Mouse (Mus musculus) kidney, adult 2 months (tissue): ENCODE data around the gene Gm26620. TPM values are rescaled to one million over a fixed set of nuclear protein-coding genes. Genes with fewer than 3 reads are reported as not detected.

Source experiments
- DNase-seq: peaks from one replicate; pipeline ENCODE4 v3.0.0; 2021
- H3K27ac ChIP-seq: fragments of 200-500 bp; 2 replicates; pipeline ENCODE4 v1.5.1; 2012; ENCODE audit warnings: low read depth, low read length, control low read depth, inconsistent platforms; ENCODE audit not compliant: insufficient read depth
- H3K27me3 ChIP-seq: fragments of 200-500 bp; replicated peaks from 2 replicates; pipeline ENCODE4 v1.6.1; 2012; ENCODE audit warnings: mild to moderate bottlenecking, moderate library complexity, low read length, inconsistent platforms; ENCODE audit not compliant: control insufficient read depth, insufficient read depth
- H3K36me3 ChIP-seq: fragments of 200-500 bp; 2 replicates; pipeline ENCODE4 v1.6.1; 2012; ENCODE audit warnings: mild to moderate bottlenecking, moderate library complexity, low read length, inconsistent platforms; ENCODE audit not compliant: control insufficient read depth, insufficient read depth
- H3K4me1 ChIP-seq: fragments of 200-500 bp; 2 replicates; pipeline ENCODE4 v1.6.1; 2011; ENCODE audit warnings: low read length; ENCODE audit not compliant: control insufficient read depth, insufficient read depth
- H3K4me3 ChIP-seq: fragments of 200-500 bp; 2 replicates; pipeline ENCODE4 v1.5.1; 2011; ENCODE audit warnings: mild to moderate bottlenecking, low read depth, low read length, control low read depth; ENCODE audit not compliant: insufficient read depth
- CTCF ChIP-seq: fragments of 200-500 bp; conservative IDR thresholded peaks from 2 replicates; pipeline ENCODE4 v1.5.1; 2011; ENCODE audit warnings: low read depth, mild to moderate bottlenecking, control low read depth, low read length, moderate library complexity, mixed read lengths; ENCODE audit not compliant: insufficient read depth, insufficient read length
- POLR2A ChIP-seq: fragments of 200-500 bp; IDR thresholded peaks from one replicate; pipeline ENCODE4 v1.6.1; 2011; ENCODE audit warnings: low read depth, low read length, control low read depth
- WGBS: fragments of 180-500 bp; shearing (Covaris S2); methylation state at CpG from one replicate; pipeline ENCODE4 v1.1.7; 2018; 5-methylcytosine and 5-hydroxymethylcytosine counted together
- polyA plus RNA-seq: library from polyadenylated mRNA; depleted of rRNA; stranded (reverse); fragments of >200 nt; gene quantifications from 2 replicates; pipeline ENCODE4 v1.2.3, GENCODE M21; 2012; rRNA removed

The Gm26620 gene
- 0.75 and 1.8 TPM in 2 replicates for polyA plus RNA-seq

DNA sequence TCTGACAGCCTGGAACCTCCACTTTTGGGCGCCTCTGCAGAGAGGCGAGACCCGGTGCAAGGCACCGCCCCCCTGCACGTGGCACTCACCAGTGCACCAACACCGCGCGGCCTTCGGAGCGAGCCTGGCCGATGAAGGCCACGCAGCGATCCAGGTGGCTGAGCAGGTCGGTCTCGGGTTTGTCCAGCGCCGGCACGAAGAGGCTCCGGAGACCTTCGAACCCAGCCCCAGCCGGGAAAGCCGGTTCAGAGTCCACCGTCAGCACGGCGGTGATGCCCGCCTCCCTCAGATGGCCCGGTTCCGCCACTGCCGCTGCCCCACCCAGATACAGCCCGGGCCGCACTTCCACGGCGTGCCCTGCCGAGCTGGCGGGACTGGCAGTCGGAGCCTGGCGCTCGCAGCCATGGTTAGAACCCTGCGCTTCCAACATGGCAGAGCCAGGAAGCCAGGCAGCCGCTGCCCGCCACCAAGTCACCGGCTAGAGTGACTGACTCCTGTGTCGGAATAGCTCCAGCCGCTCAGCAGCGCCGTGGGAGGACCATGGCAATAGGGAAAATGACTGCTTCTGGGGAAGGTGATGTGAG lies at the start of gene Gm26620, which contains the start of gene Dusp12:
Gm26620 (plus strand) TSS at position 88 of the 584 bp plus-strand sequence.
Dusp12 (minus strand) TSS at position 563 of the 584 bp plus-strand sequence.
- peak within 1 kb of the TSS; percentile 87 for H3K4me3 ChIP-seq
- H3K4me1 ChIP-seq, result peaks cover 15% of the 10 kb centered on the region; the same call in 1 of the 2 replicates
- H3K36me3 ChIP-seq, result no peaks in the 10 kb centered on the region
- no peaks in the 10 kb centered on the region for H3K27me3 ChIP-seq
- peak; percentile 92 for DNase-seq
- under 1% methylated on average over 46 of the region's 46 CpGs for whole genome bisulfite sequencing
- peak within 1 kb of the TSS; percentile 78 for H3K27ac ChIP-seq
- TF ChIP-seq POLR2A (no peak), CTCF (peak; percentile 77)

- peak; percentile 56 for DNase-seq
- H3K27me3 ChIP-seq, result no peaks in the 10 kb centered on the region
- TF ChIP-seq POLR2A (no peak), CTCF (0 out of 2 replicates have a peak, but pooled peaks have one; percentile 16)
- H3K27ac ChIP-seq, result no peak overlapping the region
- no peaks in the 10 kb centered on the region for H3K4me1 ChIP-seq
- H3K4me3 ChIP-seq, result no peak overlapping the region
- no peaks in the 10 kb centered on the region for H3K36me3 ChIP-seq
Observed at GRCm38 (mm10) chr1:170839685-170840084, 45.2 kb upstream of the Gm26620 start.

- no peak overlapping the region for H3K27ac ChIP-seq
- 69% methylated on average over 8 of the region's 8 CpGs for WGBS
- H3K27me3 ChIP-seq, result no peaks in the 10 kb centered on the region
- no peaks in the 10 kb centered on the region for H3K4me1 ChIP-seq
- TF ChIP-seq POLR2A (no peak), CTCF (peak; percentile 47)
- DNase-seq, result no peak
- H3K4me3 ChIP-seq, result no peak overlapping the region
- no peaks in the 10 kb centered on the region; the same call in 1 of the 2 replicates for H3K36me3 ChIP-seq
Observed at GRCm38 (mm10) chr1:170844380-170844779, 40.5 kb upstream of the Gm26620 start.

- 71% methylated on average over 10 of the region's 10 CpGs for WGBS
- H3K36me3 ChIP-seq, result no peaks in the 10 kb centered on the region; the same call in 1 of the 2 replicates
Observed at GRCm38 (mm10) chr1:170845448-170846307, 39.2 kb upstream of the Gm26620 start.

GRCm38 (mm10) chr1:170850007-170850406 lies 34.9 kb upstream of the Gm26620 start:
- H3K4me1 ChIP-seq, result no peaks in the 10 kb centered on the region
- no peaks in the 10 kb centered on the region for H3K27me3 ChIP-seq
- no peak overlapping the region for H3K27ac ChIP-seq
- WGBS, result 85% methylated on average over 2 of the region's 2 CpGs
- TF ChIP-seq CTCF, result no peak
- H3K36me3 ChIP-seq, result no peaks in the 10 kb centered on the region; the same call in 1 of the 2 replicates
- H3K4me3 ChIP-seq, result no peak overlapping the region
- DNase-seq, result no peak

More at GRCm38 (mm10) chr1:170845448-170846307, 39.2 kb upstream of the Gm26620 start:
- no peak for DNase-seq
- TF ChIP-seq CTCF (no peak), POLR2A (no peak)
- H3K27me3 ChIP-seq, result no peaks in the 10 kb centered on the region
- H3K27ac ChIP-seq, result no peak overlapping the region
- H3K4me3 ChIP-seq, result no peak overlapping the region
- no peaks in the 10 kb centered on the region for H3K4me1 ChIP-seq

GRCm38 (mm10) chr1:170850637-170851624 lies 33.9 kb upstream of the Gm26620 start:
- Histone ChIP-seq H3K4me3 (no peak overlapping the region), H3K36me3 (no peaks in the 10 kb centered on the region; the same call in 1 of the 2 replicates), H3K27ac (no peak overlapping the region), H3K27me3 (no peaks in the 10 kb centered on the region), H3K4me1 (no peaks in the 10 kb centered on the region)
- 93% methylated on average over 23 of the region's 23 CpGs for WGBS
- DNase-seq, result no peak
- no peak for TF ChIP-seq CTCF
- no peak for TF ChIP-seq POLR2A
